Mouse (Mus musculus) lung, postnatal 0 days (tissue): ENCODE results near the gene Morn4. TPM values are rescaled to one million over a fixed set of nuclear protein-coding genes. Genes with fewer than 3 reads are reported as not detected.

Experiments used
- ATAC-seq: fragments of 200-750 bp; cut with Nextera tagmentation; 2 replicates; pipeline ENCODE4 v1.8.0; 2017; ENCODE audit warnings: moderate library complexity
- DNase-seq: peaks from one replicate; pipeline ENCODE4 v3.0.0-alpha.2; 2016; ENCODE audit warnings: low spot score
- H3K27ac ChIP-seq: fragments of 300-500 bp; sonication (generic); 2 replicates; pipeline ENCODE4 v1.5.1; 2014; ENCODE audit warnings: antibody characterized with exemption, mild to moderate bottlenecking, low read length, mixed read lengths
- H3K27me3 ChIP-seq: fragments of 300-500 bp; sonication (generic); replicated peaks from 2 replicates; pipeline ENCODE4 v1.6.1; 2014; ENCODE audit warnings: low read length, mixed read lengths; ENCODE audit not compliant: insufficient read depth
- H3K36me3 ChIP-seq: fragments of 300-500 bp; sonication (generic); 2 replicates; pipeline ENCODE4 v1.6.1; 2014; ENCODE audit warnings: low read length, mixed read lengths; ENCODE audit not compliant: insufficient read depth
- H3K4me1 ChIP-seq: fragments of 300-500 bp; sonication (generic); 2 replicates; pipeline ENCODE4 v1.6.1; 2014; ENCODE audit warnings: antibody characterized with exemption, low read depth, low read length, mixed read lengths; ENCODE audit not compliant: insufficient read depth
- H3K4me2 ChIP-seq: fragments of 300-500 bp; sonication (generic); replicated peaks from 2 replicates; pipeline ENCODE4 v1.6.1; 2014; ENCODE audit warnings: low read depth, mild to moderate bottlenecking, low read length, moderate library complexity, mixed read lengths
- H3K4me3 ChIP-seq: fragments of 300-500 bp; sonication (generic); 2 replicates; pipeline ENCODE4 v1.5.1; 2014; ENCODE audit warnings: low read depth, low read length
- H3K9ac ChIP-seq: fragments of 300-500 bp; sonication (generic); replicated peaks from 2 replicates; pipeline ENCODE4 v1.6.1; 2014; ENCODE audit warnings: low read depth, mild to moderate bottlenecking
- H3K9me3 ChIP-seq: fragments of 300-500 bp; sonication (generic); 2 replicates; pipeline ENCODE4 v1.6.1; 2016; ENCODE audit warnings: low read length, mixed read lengths
- CTCF ChIP-seq: IDR thresholded peaks from 2 replicates; pipeline ENCODE4 v1.5.1; 2016; ENCODE audit warnings: antibody characterized with exemption, mild to moderate bottlenecking
- EP300 ChIP-seq: IDR thresholded peaks from 2 replicates; pipeline ENCODE4 v1.6.1; 2016; ENCODE audit warnings: antibody characterized with exemption, mild to moderate bottlenecking, control low read depth
- WGBS: fragments of 180-500 bp; shearing (Covaris S2); extraction: QIAGEN DNeasy Blood & Tissue Kit; methylation state at CpG from one replicate; pipeline ENCODE4 v1.1.7; 2014; 5-methylcytosine and 5-hydroxymethylcytosine counted together
- polyA plus RNA-seq: library from polyadenylated mRNA; unstranded; fragments of >200 nt; fragmentation: Nextera tagmentation; extraction: Ambion mirVana; gene quantifications from 2 replicates; pipeline ENCODE4 v1.2.1, GENCODE M21; 2015

Gene Morn4
- polyA plus RNA-seq, 1 experiment from 2014 or later = 5.8 TPM

DNA sequence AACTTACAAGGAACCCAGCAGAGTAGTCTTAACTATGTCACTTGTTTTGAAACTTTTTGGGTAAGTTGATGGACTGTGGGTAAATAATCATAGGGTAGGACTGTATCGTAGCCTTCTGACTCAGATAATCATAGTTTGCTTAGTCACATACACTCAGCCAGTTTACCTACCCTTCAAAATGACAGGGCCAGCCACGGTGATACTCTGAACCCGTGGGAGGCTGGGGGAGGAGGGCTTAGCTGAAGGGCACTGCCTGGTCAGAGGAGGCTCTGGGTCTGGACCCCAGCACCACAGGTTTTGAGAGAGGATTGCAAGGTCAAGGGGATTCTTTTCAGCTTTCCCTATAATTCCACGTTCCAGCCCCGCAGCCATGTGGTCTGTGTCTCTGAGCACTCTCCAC, 32.4 kb upstream of the Morn4 start:
- H3K4me2 ChIP-seq = no peak overlapping the region
- no peak for ATAC-seq
- no peaks in the 10 kb centered on the region for H3K27me3 ChIP-seq
- TF ChIP-seq CTCF (no peak), EP300 (no peak)
- peaks cover 6% of the 10 kb centered on the region for H3K36me3 ChIP-seq
- DNase-seq = no peak
- no peak overlapping the region for H3K4me3 ChIP-seq
- H3K9me3 ChIP-seq = no peaks in the 10 kb centered on the region
- 65% methylated on average over 5 of the region's 5 CpGs for WGBS
- no peak overlapping the region for H3K9ac ChIP-seq
- H3K4me1 ChIP-seq = 0 out of 2 replicates have a peak, but pooled peaks cover 2% of the 10 kb centered on the region
- no peak overlapping the region for H3K27ac ChIP-seq

DNA sequence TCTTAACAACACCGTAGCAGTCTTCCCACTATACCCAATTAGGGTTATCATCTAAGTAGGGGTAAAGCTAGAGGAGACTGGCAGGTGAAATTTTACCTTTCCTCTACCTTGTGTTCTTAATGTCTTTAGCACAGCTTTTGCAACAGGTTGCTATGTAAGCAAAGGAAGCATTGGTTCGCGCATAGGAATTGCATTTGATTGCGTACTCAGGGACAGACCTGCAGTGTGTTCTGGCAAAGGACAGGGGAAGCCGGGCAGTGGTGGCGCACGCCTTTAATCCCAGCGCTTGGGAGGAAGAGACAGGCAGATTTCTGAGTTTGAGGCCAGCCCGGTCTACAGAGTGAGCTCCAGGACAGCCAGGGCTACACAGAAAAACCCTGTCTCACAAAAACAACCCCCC, 32.0 kb upstream of the Morn4 start:
- no peak overlapping the region for H3K27ac ChIP-seq
- ATAC-seq = no peak
- WGBS = 81% methylated on average over 9 of the region's 9 CpGs
- DNase-seq = no peak
- H3K9me3 ChIP-seq = no peaks in the 10 kb centered on the region
- TF ChIP-seq EP300 (no peak), CTCF (no peak)
- H3K27me3 ChIP-seq = no peaks in the 10 kb centered on the region
- H3K36me3 ChIP-seq = peaks cover 2% of the 10 kb centered on the region; the same call in 1 of the 2 replicates
- no peak overlapping the region for H3K9ac ChIP-seq
- H3K4me3 ChIP-seq = no peak overlapping the region
- H3K4me2 ChIP-seq = no peak overlapping the region
- H3K4me1 ChIP-seq = 0 out of 2 replicates have a peak, but pooled peaks cover 2% of the 10 kb centered on the region

DNA sequence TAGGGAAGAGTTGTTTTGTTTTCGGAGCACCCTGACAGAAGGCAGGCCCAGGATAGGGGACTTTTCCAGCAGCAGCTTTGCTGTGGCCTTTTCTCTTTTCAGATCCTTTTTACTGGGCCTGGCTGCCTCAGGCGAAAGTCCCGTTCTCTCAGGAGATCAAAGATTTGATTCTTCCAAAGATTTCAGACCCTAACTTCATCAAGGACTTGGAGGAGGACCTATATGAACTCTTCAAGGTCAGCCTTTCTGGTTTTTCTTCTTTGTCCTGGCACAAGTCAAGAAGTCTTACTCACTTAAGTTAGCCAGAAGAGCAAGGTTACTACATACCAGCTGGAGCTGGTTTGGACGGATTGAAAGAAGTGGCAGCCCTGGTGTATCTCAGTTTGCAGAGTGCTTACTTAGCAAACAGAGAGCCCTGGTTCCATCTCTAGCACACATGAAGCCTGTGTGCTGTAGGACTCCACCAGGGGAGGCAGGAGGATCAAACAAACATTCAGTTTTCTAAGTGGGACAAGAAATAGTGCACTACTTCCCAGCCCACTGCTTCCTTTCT, 29.7 kb upstream of the Morn4 start:
- H3K36me3 ChIP-seq = no peaks in the 10 kb centered on the region
- 59% methylated on average over 4 of the region's 4 CpGs for WGBS
- ATAC-seq (peak; percentile 91), DNase-seq (peak; percentile 87)
- peak overlapping the region; percentile 69 for H3K27ac ChIP-seq
- no peaks in the 10 kb centered on the region for H3K9me3 ChIP-seq
- no peaks in the 10 kb centered on the region for H3K27me3 ChIP-seq
- H3K4me1 ChIP-seq = 0 out of 2 replicates have a peak, but pooled peaks cover 2% of the 10 kb centered on the region
- TF ChIP-seq EP300 = peak; percentile 17; the same call in 1 of the 2 replicates
- TF ChIP-seq CTCF = peak; percentile 34
- H3K9ac ChIP-seq = no peak overlapping the region
- H3K4me3 ChIP-seq = no peak overlapping the region
- no peak overlapping the region for H3K4me2 ChIP-seq

DNA sequence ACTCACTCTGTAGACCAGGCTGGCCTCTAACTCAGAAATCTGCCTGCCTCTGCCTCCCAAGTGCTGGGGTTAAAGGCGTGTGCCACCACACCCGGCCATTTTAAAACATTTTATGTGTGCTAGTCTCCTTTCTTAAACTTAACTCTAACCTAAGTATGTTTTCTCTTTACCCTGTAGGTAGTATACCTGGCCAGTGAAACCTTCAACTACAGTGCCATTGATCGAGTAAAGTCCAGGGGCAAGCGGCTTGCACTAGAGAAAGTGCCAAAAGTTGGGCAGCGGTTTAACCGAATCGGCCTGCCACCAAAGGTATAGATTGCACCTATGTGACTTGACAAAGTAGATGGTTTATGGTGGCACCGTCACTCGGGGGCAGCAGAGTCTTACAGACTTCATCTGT, 18.5 kb upstream of the Morn4 start:
- H3K27me3 ChIP-seq = no peaks in the 10 kb centered on the region
- H3K9ac ChIP-seq = no peak overlapping the region
- peak; percentile 43 for TF ChIP-seq CTCF
- TF ChIP-seq EP300 = no peak
- no peaks in the 10 kb centered on the region for H3K9me3 ChIP-seq
- H3K4me2 ChIP-seq = no peak overlapping the region
- no peak overlapping the region for H3K27ac ChIP-seq
- no peaks in the 10 kb centered on the region for H3K4me1 ChIP-seq
- DNase-seq = no peak
- WGBS = 94% methylated on average over 9 of the region's 9 CpGs
- H3K36me3 ChIP-seq = peaks cover 24% of the 10 kb centered on the region
- no peak for ATAC-seq
- no peak overlapping the region for H3K4me3 ChIP-seq

DNA sequence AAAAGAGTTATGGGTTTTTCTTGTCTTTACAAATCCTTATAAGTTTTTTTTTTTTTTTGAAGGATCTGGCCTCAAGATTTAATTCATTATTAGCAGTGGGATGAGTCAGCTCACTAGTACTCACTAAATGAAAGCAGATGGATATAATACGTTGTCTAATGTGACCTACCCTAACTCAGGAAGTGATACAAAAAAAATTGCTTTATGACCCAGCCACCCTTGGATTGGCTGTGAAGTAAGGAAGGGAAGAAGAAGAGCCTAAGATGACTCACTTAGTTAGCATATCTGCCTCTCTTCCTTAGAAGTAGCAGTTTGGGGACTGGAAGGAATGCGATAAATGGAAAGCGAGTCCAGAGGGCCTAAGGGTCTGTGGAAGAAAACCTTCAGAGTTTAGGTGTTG, 13.2 kb upstream of the Morn4 start:
- DNase-seq (no peak), ATAC-seq (no peak)
- Histone ChIP-seq H3K9ac (no peak overlapping the region), H3K27me3 (no peaks in the 10 kb centered on the region), H3K4me2 (no peak overlapping the region), H3K9me3 (no peaks in the 10 kb centered on the region), H3K27ac (no peak overlapping the region), H3K4me1 (no peaks in the 10 kb centered on the region), H3K4me3 (no peak overlapping the region), H3K36me3 (peaks cover 9% of the 10 kb centered on the region; the same call in 1 of the 2 replicates)
- WGBS = 76% methylated on average over 3 of the region's 3 CpGs
- TF ChIP-seq CTCF (no peak), EP300 (no peak)

GRCm38 (mm10) chr19:42090637-42091141, 4.5 kb upstream of the Morn4 start:
- no peaks in the 10 kb centered on the region for H3K27me3 ChIP-seq
- no peaks in the 10 kb centered on the region for H3K9me3 ChIP-seq
- peak; percentile 63 for ATAC-seq
- peak overlapping the region; percentile 88 for H3K9ac ChIP-seq
- TF ChIP-seq EP300 = no peak
- no peak for TF ChIP-seq CTCF
- DNase-seq = peak; percentile 68
- peak overlapping the region; percentile 81 for H3K4me2 ChIP-seq
- H3K27ac ChIP-seq = peak overlapping the region; percentile 98
- under 1% methylated on average over 40 of the region's 52 CpGs for WGBS
- H3K4me3 ChIP-seq = peak overlapping the region; percentile 95
- H3K36me3 ChIP-seq = no peaks in the 10 kb centered on the region
- H3K4me1 ChIP-seq = peaks cover 13% of the 10 kb centered on the region
